Mouse (Mus musculus) embryonic fibroblast, embryonic 13.5 days (primary cell): Measurements from ENCODE around the gene Serpinb6d.

Experiments
- CTCF ChIP-seq: IDR thresholded peaks from 2 replicates; pipeline ENCODE4 v1.5.1; 2011; ENCODE audit warnings: mild to moderate bottlenecking, control low read depth, low read length, moderate library complexity, borderline replicate concordance; ENCODE audit not compliant: insufficient read depth
- POLR2A ChIP-seq: IDR thresholded peaks from 2 replicates; pipeline ENCODE4 v1.6.1; 2011; ENCODE audit warnings: low read depth, mild to moderate bottlenecking, control low read depth, low read length, moderate library complexity

DNA sequence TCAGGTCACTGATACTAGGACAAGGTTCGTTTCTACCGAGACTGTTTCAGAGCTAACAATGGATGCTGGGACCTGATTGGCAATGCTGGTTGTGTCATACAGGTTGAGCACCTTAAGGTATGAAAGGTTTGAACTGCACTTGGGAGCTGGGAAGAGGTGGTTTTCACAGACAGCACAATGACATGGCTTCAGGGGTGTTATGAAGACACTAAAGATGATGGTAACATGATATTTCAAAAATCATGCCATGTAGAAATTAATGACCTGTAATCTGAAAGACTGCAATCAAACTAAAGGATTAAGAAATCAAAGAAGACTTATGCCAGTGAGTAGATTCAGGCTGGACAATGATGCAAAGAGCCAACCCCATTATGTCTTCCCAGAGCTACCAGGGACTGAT lies 38.3 kb upstream of the Serpinb6d start:
- TF ChIP-seq CTCF (no peak), POLR2A (no peak)
